Mouse (Mus musculus) kidney, adult 2 months (tissue): ENCODE data around the gene U2af1l4. TPM values are rescaled to one million over a fixed set of nuclear protein-coding genes. Genes with fewer than 3 reads are reported as not detected.

Experiments used
- DNase-seq: peaks from one replicate; pipeline ENCODE4 v3.0.0; 2021
- H3K27ac ChIP-seq: fragments of 200-500 bp; 2 replicates; pipeline ENCODE4 v1.5.1; 2012; ENCODE audit warnings: low read depth, low read length, control low read depth, inconsistent platforms; ENCODE audit not compliant: insufficient read depth
- H3K27me3 ChIP-seq: fragments of 200-500 bp; replicated peaks from 2 replicates; pipeline ENCODE4 v1.6.1; 2012; ENCODE audit warnings: mild to moderate bottlenecking, moderate library complexity, low read length, inconsistent platforms; ENCODE audit not compliant: control insufficient read depth, insufficient read depth
- H3K36me3 ChIP-seq: fragments of 200-500 bp; 2 replicates; pipeline ENCODE4 v1.6.1; 2012; ENCODE audit warnings: mild to moderate bottlenecking, moderate library complexity, low read length, inconsistent platforms; ENCODE audit not compliant: control insufficient read depth, insufficient read depth
- H3K4me1 ChIP-seq: fragments of 200-500 bp; 2 replicates; pipeline ENCODE4 v1.6.1; 2011; ENCODE audit warnings: low read length; ENCODE audit not compliant: control insufficient read depth, insufficient read depth
- H3K4me3 ChIP-seq: fragments of 200-500 bp; 2 replicates; pipeline ENCODE4 v1.5.1; 2011; ENCODE audit warnings: mild to moderate bottlenecking, low read depth, low read length, control low read depth; ENCODE audit not compliant: insufficient read depth
- CTCF ChIP-seq: fragments of 200-500 bp; conservative IDR thresholded peaks from 2 replicates; pipeline ENCODE4 v1.5.1; 2011; ENCODE audit warnings: low read depth, mild to moderate bottlenecking, control low read depth, low read length, moderate library complexity, mixed read lengths; ENCODE audit not compliant: insufficient read depth, insufficient read length
- POLR2A ChIP-seq: fragments of 200-500 bp; IDR thresholded peaks from one replicate; pipeline ENCODE4 v1.6.1; 2011; ENCODE audit warnings: low read depth, low read length, control low read depth
- WGBS: fragments of 180-500 bp; shearing (Covaris S2); methylation state at CpG from one replicate; pipeline ENCODE4 v1.1.7; 2018; 5-methylcytosine and 5-hydroxymethylcytosine counted together
- polyA plus RNA-seq: library from polyadenylated mRNA; depleted of rRNA; stranded (reverse); fragments of >200 nt; gene quantifications from 2 replicates; pipeline ENCODE4 v1.2.3, GENCODE M21; 2012

Gene U2af1l4
- polyA plus RNA-seq, 1 experiment: 54.5 TPM

DNA sequence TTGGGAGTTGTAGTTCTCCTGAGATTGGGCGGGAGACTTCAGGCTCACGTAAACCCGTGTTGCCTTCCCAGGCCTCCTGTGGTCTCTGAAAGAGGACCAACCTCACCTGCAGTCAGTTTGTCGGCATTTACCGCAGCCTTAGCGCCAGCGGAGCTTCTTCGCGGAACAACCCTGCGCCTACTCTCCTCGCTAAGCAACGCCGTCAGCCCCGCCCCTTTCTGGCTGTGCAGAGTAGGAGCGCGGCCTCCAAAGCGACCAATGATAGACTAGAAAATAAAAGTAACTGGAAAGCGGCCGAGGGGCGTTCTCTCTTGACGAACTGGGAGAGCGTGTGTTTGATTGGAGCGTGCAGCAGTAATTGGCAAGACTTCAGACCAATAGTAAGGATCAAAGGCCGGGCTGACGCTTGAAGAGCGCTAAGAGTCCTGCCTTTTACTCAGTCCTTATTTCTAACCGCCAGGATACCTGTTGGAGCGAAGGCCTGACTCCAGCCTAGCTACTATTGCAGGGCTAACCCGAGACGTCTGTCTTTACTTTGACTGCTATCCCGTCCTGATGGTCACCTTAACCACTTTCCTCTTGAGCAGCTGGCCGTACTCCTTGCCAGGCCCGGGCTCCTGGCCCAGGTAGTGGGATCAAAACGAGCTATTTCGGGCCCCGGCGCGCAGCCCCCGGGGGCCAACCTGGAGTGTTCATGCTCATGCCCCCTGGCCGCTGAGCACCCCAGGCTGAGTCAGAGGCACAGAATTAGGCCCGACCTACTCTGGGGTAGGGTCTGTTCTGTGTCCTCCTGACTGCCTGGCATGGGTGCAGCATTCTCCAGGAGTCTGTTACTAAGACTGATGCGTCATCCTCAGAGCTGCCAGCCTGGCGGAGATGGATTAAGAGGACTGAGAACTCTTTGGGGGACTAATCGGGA, 10.7 kb upstream of the U2af1l4 start, which contains the start of the genes Hspb6 and Proser3:
TSS of gene Hspb6 (plus strand) at position 77 of the 919 bp plus-strand sequence.
TSS of gene Proser3 (minus strand) at position 198 of the 919 bp plus-strand sequence.
- Histone ChIP-seq H3K4me3 (peak within 1 kb of the TSS; percentile 98), H3K36me3 (no peaks in the 10 kb centered on the region), H3K27ac (peak within 1 kb of the TSS; percentile 99), H3K27me3 (no peaks in the 10 kb centered on the region), H3K4me1 (no peaks in the 10 kb centered on the region; the same call in 1 of the 2 replicates)
- no peak for TF ChIP-seq CTCF
- TF ChIP-seq POLR2A: peak; percentile 47
- WGBS: under 1% methylated on average over 44 of the region's 44 CpGs
- peak; percentile 100 for DNase-seq

DNA sequence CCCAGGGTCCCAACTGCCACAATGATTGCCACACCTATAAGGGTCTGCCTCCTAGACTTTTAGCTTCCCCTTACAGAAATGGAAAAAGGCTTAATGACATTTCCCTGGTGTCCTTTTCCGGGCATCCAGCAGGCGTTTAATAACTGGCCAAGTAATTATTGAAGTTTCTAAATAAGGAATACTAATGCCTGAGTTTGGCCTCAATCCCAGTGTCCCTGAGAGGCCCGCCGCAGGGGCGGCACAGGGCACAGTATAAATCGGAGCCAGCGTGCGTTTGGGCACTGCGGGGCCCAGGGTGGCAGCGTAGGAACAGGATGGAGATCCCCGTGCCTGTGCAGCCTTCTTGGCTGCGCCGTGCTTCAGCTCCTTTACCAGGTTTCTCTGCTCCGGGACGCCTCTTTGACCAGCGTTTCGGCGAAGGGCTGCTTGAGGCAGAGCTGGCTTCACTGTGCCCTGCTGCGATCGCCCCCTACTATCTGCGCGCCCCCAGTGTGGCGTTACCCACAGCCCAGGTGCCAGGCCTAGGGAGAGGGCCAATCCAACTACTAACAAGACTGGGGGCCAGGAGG, 10.0 kb upstream of the U2af1l4 start:
- Histone ChIP-seq H3K36me3 (no peaks in the 10 kb centered on the region), H3K4me1 (no peaks in the 10 kb centered on the region; the same call in 1 of the 2 replicates), H3K27me3 (no peaks in the 10 kb centered on the region), H3K4me3 (peak overlapping the region; percentile 57), H3K27ac (peak overlapping the region; percentile 71)
- no peak for TF ChIP-seq CTCF
- no peak for TF ChIP-seq POLR2A
- WGBS: under 1% methylated on average over 23 of the region's 23 CpGs
- peak; percentile 59 for DNase-seq

DNA sequence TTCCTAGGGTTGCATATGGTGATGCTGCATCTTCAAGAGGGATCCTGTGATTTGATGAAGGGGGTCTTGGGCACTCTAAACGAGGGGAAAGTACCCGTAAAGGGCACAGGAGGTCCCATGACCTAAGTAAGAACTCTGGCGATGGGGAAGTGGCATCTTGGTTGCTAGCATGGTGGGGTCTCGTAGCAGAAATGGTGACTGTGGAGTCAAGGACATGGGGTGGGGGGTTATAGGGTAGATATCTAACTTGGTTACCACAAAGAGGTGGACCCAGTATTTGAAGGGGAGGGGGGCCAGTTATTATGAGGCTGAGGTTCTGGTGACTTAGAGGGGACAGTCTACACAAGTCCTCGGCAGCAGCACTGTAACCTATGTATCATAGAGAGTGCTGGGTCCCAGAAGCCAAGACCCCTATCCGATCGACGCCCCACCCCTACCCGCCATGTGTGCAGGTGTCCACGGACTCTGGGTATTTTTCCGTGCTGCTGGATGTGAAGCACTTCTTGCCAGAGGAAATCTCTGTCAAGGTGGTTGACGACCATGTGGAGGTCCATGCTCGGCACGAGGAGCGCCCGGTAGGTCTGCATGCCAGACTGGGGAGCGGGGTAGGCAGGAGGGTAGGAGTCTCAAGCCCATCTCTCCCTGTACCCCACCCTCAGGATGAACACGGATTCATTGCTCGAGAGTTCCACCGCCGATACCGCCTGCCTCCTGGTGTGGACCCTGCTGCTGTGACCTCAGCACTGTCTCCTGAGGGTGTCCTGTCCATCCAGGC, 9.1 kb upstream of the U2af1l4 start:
- WGBS: 82% methylated on average over 22 of the region's 22 CpGs
- no peak overlapping the region for H3K27ac ChIP-seq
- H3K4me1 ChIP-seq: no peaks in the 10 kb centered on the region; the same call in 1 of the 2 replicates
- TF ChIP-seq POLR2A: no peak
- no peak overlapping the region for H3K4me3 ChIP-seq
- DNase-seq: no peak
- H3K36me3 ChIP-seq: no peaks in the 10 kb centered on the region
- no peaks in the 10 kb centered on the region for H3K27me3 ChIP-seq

DNA sequence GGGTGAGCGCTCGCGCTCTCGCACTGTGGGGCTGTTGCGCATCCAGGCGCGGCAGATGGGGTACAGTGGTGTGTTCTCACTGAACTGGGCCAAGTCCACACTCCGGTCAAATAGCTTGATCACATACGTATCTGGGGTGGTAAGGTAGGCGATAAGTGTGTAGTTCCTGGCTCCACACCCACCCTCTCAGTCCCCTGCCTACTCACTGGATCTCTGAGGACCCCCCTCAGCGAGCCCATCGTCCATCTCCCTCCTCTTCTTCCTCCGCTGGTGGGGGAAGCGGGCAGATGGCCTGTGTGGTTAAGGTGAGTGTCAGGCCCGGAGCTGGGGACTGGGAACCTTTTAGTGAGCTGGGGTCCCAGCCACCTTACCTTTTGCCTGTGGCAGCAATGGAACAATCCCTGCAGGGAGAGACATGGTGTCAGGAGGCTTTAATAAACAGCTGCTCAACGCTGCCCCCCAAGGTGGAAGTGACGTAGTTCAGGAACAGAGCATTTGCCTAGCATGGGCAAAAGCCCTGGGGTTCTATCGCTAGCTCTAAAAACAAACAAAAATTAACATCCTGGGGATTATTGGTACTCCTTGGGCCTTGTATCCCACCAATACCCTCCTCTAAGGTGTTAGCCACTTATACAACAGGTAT, 6.1 kb upstream of the U2af1l4 start:
- Histone ChIP-seq H3K4me3 (no peak overlapping the region), H3K36me3 (no peaks in the 10 kb centered on the region), H3K27ac (no peak overlapping the region), H3K4me1 (no peaks in the 10 kb centered on the region; the same call in 1 of the 2 replicates), H3K27me3 (no peaks in the 10 kb centered on the region)
- 94% methylated on average over 18 of the region's 18 CpGs for WGBS
- TF ChIP-seq POLR2A (no peak), CTCF (peak; percentile 28; the same call in 1 of the 2 replicates)
- no peak for DNase-seq

DNA sequence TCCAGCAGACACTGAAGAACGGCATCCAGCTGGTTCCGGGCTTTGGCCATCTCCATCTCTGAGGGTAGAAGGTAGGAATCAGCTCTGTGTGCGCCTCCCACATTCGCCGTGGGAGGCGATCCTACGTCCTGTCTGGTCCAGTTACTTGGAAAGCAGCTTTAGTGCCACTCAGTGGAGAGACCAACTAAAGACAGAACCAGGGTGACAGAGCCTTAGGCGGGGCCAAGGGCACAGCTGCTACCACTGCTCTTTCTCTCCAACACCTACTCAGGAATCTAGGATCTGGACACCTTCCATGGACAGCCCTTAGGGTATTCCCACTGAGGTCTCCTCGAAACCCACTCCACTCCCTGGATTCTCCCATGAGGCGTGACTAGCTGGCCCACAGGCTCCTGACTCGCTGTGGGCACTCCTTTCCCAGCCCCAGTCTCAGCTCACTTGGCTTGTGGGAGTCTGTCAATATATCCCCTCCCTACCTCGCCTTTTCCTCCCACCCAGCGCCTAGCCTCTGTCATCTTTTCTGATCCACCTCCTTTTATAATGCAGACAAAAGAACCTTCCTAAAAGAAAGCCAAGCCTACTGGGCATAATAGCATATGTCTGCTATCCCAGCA, 5.1 kb upstream of the U2af1l4 start:
- no peak for TF ChIP-seq POLR2A
- TF ChIP-seq CTCF: no peak
- Histone ChIP-seq H3K27me3 (no peaks in the 10 kb centered on the region), H3K36me3 (no peaks in the 10 kb centered on the region), H3K4me3 (no peak overlapping the region), H3K27ac (no peak overlapping the region), H3K4me1 (no peaks in the 10 kb centered on the region; the same call in 1 of the 2 replicates)
- DNase-seq: no peak
- WGBS: 80% methylated on average over 13 of the region's 13 CpGs
